Mouse (Mus musculus) forebrain, embryonic 16.5 days (tissue): ENCODE measurements around the gene Gm42372. TPM values are rescaled to one million over a fixed set of nuclear protein-coding genes. Genes with fewer than 3 reads are reported as not detected.

Experiments used
- ATAC-seq: fragments of 200-750 bp; cut with Nextera tagmentation; 2 replicates; pipeline ENCODE4 v1.8.0; 2017; ENCODE audit warnings: mild to moderate bottlenecking, moderate library complexity
- H3K27ac ChIP-seq: fragments of 300-500 bp; sonication (generic); 2 replicates; pipeline ENCODE4 v1.5.1; 2014; ENCODE audit warnings: low read length, control low read depth
- H3K27me3 ChIP-seq: fragments of 300-500 bp; sonication (generic); replicated peaks from 2 replicates; pipeline ENCODE4 v1.6.1; 2014; ENCODE audit warnings: low read length; ENCODE audit not compliant: control insufficient read depth, insufficient read depth
- H3K36me3 ChIP-seq: fragments of 300-500 bp; sonication (generic); 2 replicates; pipeline ENCODE4 v1.6.1; 2014; ENCODE audit not compliant: control insufficient read depth, insufficient read depth
- H3K4me1 ChIP-seq: fragments of 300-500 bp; sonication (generic); replicated peaks from 2 replicates; pipeline ENCODE4 v1.6.1; 2014; ENCODE audit warnings: low read length; ENCODE audit not compliant: control insufficient read depth, insufficient read depth
- H3K4me2 ChIP-seq: fragments of 300-500 bp; sonication (generic); 2 replicates; pipeline ENCODE4 v1.6.1; 2014; ENCODE audit warnings: mild to moderate bottlenecking, low read length, control low read depth
- H3K4me3 ChIP-seq: fragments of 300-500 bp; sonication (generic); replicated peaks from 2 replicates; pipeline ENCODE4 v1.5.1; 2014; ENCODE audit warnings: mild to moderate bottlenecking, low read length, control low read depth
- H3K9ac ChIP-seq: fragments of 300-500 bp; sonication (generic); replicated peaks from 2 replicates; pipeline ENCODE4 v1.6.1; 2014; ENCODE audit warnings: low read depth, low read length, control low read depth
- H3K9me3 ChIP-seq: fragments of 300-500 bp; sonication (generic); 2 replicates; pipeline ENCODE4 v1.6.1; 2016; ENCODE audit warnings: low read length; ENCODE audit not compliant: control insufficient read depth
- WGBS: fragments of 180-500 bp; shearing (Covaris S2); extraction: QIAGEN DNeasy Blood & Tissue Kit; methylation state at CpG from one replicate; pipeline ENCODE4 v1.1.7; 2014; 5-methylcytosine and 5-hydroxymethylcytosine counted together
- polyA plus RNA-seq: library from polyadenylated mRNA; unstranded; fragments of >200 nt; fragmentation: Nextera tagmentation; extraction: Ambion mirVana; gene quantifications from 2 replicates; pipeline ENCODE4 v1.2.1, GENCODE M21; 2015

The Gm42372 gene
- polyA plus RNA-seq, 1 experiment from 2014 or later = 4.1 TPM

- H3K27me3 ChIP-seq = no peaks in the 10 kb centered on the region
- no peak overlapping the region for H3K4me2 ChIP-seq
- no peak overlapping the region for H3K27ac ChIP-seq
- no peak overlapping the region for H3K9ac ChIP-seq
- ATAC-seq = no peak
- H3K4me1 ChIP-seq = peaks cover 20% of the 10 kb centered on the region
- 79% methylated on average over 4 of the region's 4 CpGs for WGBS
- H3K4me3 ChIP-seq = no peak overlapping the region
- H3K9me3 ChIP-seq = no peaks in the 10 kb centered on the region
- peaks cover 10% of the 10 kb centered on the region for H3K36me3 ChIP-seq
Observed at GRCm38 (mm10) chr7:17025505-17025894, 42.6 kb downstream of the Gm42372 start.

GRCm38 (mm10) chr7:17025896-17026622 lies 43.2 kb downstream of the Gm42372 start:
- H3K27ac ChIP-seq = no peak overlapping the region
- ATAC-seq = no peak
- H3K36me3 ChIP-seq = peaks cover 9% of the 10 kb centered on the region
- peak overlapping the region; percentile 92 for H3K4me2 ChIP-seq
- H3K9me3 ChIP-seq = no peaks in the 10 kb centered on the region
- WGBS = 86% methylated on average over 9 of the region's 9 CpGs
- H3K9ac ChIP-seq = no peak overlapping the region
- no peak overlapping the region for H3K4me3 ChIP-seq
- peaks cover 20% of the 10 kb centered on the region for H3K4me1 ChIP-seq
- no peaks in the 10 kb centered on the region for H3K27me3 ChIP-seq

DNA sequence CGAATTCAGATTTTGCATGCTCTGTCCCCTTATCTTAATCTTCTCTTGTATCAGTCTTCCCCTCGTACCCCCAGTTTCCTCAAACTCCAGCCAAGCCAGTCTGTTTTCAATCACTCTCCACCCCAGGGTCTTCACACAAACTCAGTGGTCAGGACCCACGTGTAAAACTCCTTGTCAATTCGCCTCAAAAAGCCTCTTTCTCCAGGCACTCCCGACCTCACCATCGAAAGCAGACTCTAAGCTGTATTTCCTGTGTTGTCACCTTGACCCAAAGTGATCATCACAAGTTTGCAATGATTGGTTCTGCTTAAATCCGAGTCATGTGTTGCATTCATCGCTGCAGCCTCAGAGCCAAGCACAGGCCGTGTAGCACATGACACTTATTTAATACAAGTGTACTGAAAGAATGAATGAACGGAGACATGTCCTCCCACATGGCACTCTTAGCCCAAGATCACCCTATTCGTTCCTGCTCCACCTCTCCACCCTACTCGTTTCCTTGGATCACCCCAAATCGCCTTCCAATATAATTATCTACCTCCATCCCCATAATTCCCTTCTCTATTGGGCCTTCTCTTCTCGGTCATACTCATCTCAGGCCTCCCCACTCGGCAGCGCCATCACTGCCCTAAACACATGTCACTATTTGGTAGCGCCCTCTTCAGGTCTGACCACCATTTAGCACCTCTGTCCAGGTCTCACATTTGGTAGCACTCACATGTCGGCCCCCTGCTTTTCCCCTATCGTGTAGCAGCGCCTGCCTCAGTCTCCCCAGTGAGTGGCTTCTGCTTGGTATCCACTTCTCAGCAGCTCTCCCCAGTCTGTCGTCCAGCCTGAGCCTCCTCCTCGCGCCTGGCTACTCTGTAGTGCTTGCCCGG lies 44.1 kb downstream of the Gm42372 start:
- Histone ChIP-seq H3K27me3 (no peaks in the 10 kb centered on the region), H3K4me1 (peaks cover 20% of the 10 kb centered on the region), H3K4me2 (peak overlapping the region; percentile 92), H3K9ac (peak overlapping the region; percentile 94), H3K9me3 (no peaks in the 10 kb centered on the region), H3K27ac (peak overlapping the region; percentile 53; the same call in 1 of the 2 replicates), H3K4me3 (peak overlapping the region; percentile 98), H3K36me3 (peaks cover 3% of the 10 kb centered on the region)
- WGBS = 8% methylated on average over 24 of the region's 24 CpGs
- peak; percentile 54 for ATAC-seq

GRCm38 (mm10) chr7:17027588-17028343 lies 44.9 kb downstream of the Gm42372 start, which contains the start of gene Ppp5c:
Gene Ppp5c, minus strand, starts transcription at chr7:17027924.
- Histone ChIP-seq H3K27me3 (no peaks in the 10 kb centered on the region), H3K4me2 (peak within 1 kb of the TSS; percentile 92), H3K4me3 (peak within 1 kb of the TSS; percentile 98), H3K4me1 (peaks cover 20% of the 10 kb centered on the region), H3K27ac (peak within 1 kb of the TSS; percentile 53; the same call in 1 of the 2 replicates), H3K9ac (peak within 1 kb of the TSS; percentile 94), H3K36me3 (no peaks in the 10 kb centered on the region), H3K9me3 (no peaks in the 10 kb centered on the region)
- WGBS = under 1% methylated on average over 51 of the region's 58 CpGs
- peak; percentile 82 for ATAC-seq

DNA sequence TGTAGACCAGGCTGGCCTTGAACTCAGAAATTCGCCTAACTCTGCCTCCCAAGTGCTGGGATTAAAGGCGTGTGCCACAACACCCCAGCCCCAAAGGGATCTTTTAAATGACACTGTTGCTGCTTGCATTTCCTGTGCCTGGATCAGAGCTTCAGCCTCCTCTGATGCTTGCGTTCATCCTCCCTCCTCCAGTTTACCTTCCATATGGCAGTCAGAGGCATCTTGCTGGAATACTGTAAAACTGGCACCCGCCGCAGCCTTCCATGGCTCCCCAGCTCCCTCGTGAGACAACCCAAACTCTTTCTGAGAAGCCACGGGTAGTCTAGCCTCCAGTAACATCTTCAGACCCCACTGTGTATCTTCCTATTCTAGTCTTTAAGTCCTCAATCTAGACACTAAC lies 46.0 kb downstream of the Gm42372 start:
- Histone ChIP-seq H3K27ac (no peak overlapping the region), H3K27me3 (no peaks in the 10 kb centered on the region), H3K9ac (no peak overlapping the region), H3K4me2 (no peak overlapping the region), H3K9me3 (no peaks in the 10 kb centered on the region), H3K4me1 (peaks cover 20% of the 10 kb centered on the region), H3K36me3 (no peaks in the 10 kb centered on the region), H3K4me3 (no peak overlapping the region)
- WGBS = 76% methylated on average over 7 of the region's 7 CpGs
- ATAC-seq = no peak

- H3K36me3 ChIP-seq = no peaks in the 10 kb centered on the region
- H3K4me1 ChIP-seq = peaks cover 20% of the 10 kb centered on the region
- no peak overlapping the region for H3K4me3 ChIP-seq
- ATAC-seq = no peak
- no peak overlapping the region for H3K27ac ChIP-seq
- no peak overlapping the region for H3K9ac ChIP-seq
- no peaks in the 10 kb centered on the region for H3K27me3 ChIP-seq
- WGBS = 84% methylated on average over 7 of the region's 7 CpGs
- H3K4me2 ChIP-seq = no peak overlapping the region
- H3K9me3 ChIP-seq = no peaks in the 10 kb centered on the region
Observed at GRCm38 (mm10) chr7:17030239-17030638, 47.4 kb downstream of the Gm42372 start.

Other genes starting within 250 kb of the Gm42372 start
- 364 and 377 TPM in 2 replicates for gene Ap2s1, start 244.7 kb upstream of the Gm42372 start, polyA plus RNA-seq
- 9.8 and 10.7 TPM in 2 replicates for gene Slc1a5, start 201.7 kb upstream of the Gm42372 start, polyA plus RNA-seq
- 189 and 204 TPM in 2 replicates for gene Strn4, start 167.2 kb upstream of the Gm42372 start, polyA plus RNA-seq
- gene Fkrp, start 166.4 kb upstream of the Gm42372 start, polyA plus RNA-seq = 23.1 and 29.0 TPM in 2 replicates
- 6.6 TPM in 2 replicates for gene Prkd2, start 140.2 kb upstream of the Gm42372 start, polyA plus RNA-seq
- gene Dact3, start 107.8 kb upstream of the Gm42372 start, polyA plus RNA-seq = 2.1 and 2.6 TPM in 2 replicates
- 1.9 and 4.5 TPM in 2 replicates for gene Gng8, start 91.3 kb upstream of the Gm42372 start, polyA plus RNA-seq
- gene Ptgir, start 76.6 kb upstream of the Gm42372 start, polyA plus RNA-seq = 0.15 TPM in 2 replicates
- gene Calm3, start 59.0 kb upstream of the Gm42372 start, polyA plus RNA-seq = 308 and 333 TPM in 2 replicates
- 85.3 and 118 TPM in 2 replicates for gene Pnmal2, start 38.4 kb upstream of the Gm42372 start, polyA plus RNA-seq
- gene Pnmal1, start 23.4 kb upstream of the Gm42372 start, polyA plus RNA-seq = 50.1 and 60.9 TPM in 2 replicates
- gene Ccdc8, start 9.6 kb downstream of the Gm42372 start, polyA plus RNA-seq = 7.3 and 8.9 TPM in 2 replicates
- gene Ppp5c, start 44.8 kb downstream of the Gm42372 start, polyA plus RNA-seq = 115 and 121 TPM in 2 replicates
- 4.4 TPM in 2 replicates for gene Hif3a, start 79.3 kb downstream of the Gm42372 start, polyA plus RNA-seq
- gene Psg16, start 91.0 kb downstream of the Gm42372 start, polyA plus RNA-seq = 2.2 and 3.4 TPM in 2 replicates
- gene Ceacam3, start 167.2 kb downstream of the Gm42372 start, polyA plus RNA-seq = not detected in 2 replicates
- not detected in 2 replicates for gene Psg29, start 220.4 kb downstream of the Gm42372 start, polyA plus RNA-seq